Mouse (Mus musculus): ENCODE results near the gene Isy1. TPM values are rescaled to one million over a fixed set of nuclear protein-coding genes. Genes with fewer than 3 reads are reported as not detected.

Isy1 gene
- polyA plus RNA-seq, 1 experiment from 2014 or later = 68.8 TPM

DNA sequence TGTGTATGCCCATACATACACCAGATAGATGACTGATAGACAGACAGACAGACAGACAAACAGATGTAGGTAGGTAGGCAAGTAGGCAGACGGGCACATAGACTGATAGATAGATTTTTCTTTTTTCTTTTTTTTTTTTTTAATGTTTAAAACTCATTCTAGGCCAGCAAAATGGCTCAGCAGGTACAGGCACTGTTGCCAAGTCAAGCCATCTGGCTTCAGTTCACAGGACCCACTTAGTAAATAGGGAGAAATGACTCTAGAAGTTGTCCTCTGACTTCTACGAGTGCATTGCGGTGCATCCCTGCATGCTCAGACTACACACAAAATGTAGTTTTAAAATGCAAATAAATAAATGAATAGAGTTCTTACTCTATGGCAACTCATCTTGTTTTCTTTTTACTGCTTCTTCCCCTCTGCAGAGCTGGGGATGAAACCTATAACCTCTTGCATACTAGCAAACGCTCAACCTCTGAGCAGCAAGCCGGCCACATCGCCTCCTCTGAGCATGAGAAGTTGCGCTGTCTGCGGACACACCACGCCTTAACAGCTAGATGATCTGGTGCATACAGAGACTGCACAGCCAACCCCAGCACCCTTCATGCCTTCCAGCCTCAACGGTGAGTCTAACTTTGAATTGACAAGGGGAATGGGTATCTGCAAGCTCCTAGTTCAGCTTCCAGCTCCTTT lies 44.6 kb downstream of the Isy1 start:
- Histone ChIP-seq H3K9me3 (replicated peaks) (no peaks in the 10 kb centered on the region), H3K4me1 (peaks cover 19% of the 10 kb centered on the region), H3K36me3 (peaks cover 20% of the 10 kb centered on the region), H3K4me3 (no peak overlapping the region), H3K27ac (no peak overlapping the region), H3K27me3 (ENCODE audit: low read depth, poor library complexity, severe bottlenecking) (no peaks in the 10 kb centered on the region)
- DNase-seq (ENCODE audit: low spot score) = no peak
- WGBS = 94% methylated on average over 10 of the region's 10 CpGs

DNA sequence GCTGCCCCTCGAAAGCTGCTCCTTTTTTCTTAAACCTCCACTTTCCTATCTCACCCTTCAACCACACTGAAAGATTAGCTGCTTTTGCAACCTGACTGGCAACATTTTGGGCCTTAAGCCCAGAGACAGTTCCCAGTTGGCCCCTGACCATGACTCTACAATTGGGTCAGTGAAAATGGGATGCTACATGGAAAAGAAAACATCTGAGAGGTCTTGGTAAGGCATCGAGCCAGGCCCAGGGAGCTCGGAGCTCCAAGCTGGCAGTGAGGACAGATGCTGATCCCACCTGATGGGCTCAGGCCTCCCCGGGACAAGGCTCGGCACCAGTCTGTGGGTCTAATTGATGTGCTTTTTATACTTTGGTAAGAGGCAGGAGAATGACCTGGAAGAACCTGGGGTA lies 46.8 kb downstream of the Isy1 start:
- Histone ChIP-seq H3K4me3 (no peak overlapping the region), H3K4me1 (peaks cover 8% of the 10 kb centered on the region; the same call in 1 of the 2 replicates), H3K36me3 (peaks cover 20% of the 10 kb centered on the region), H3K27ac (no peak overlapping the region), H3K9me3 (replicated peaks) (no peaks in the 10 kb centered on the region), H3K27me3 (ENCODE audit: low read depth, poor library complexity, severe bottlenecking) (no peaks in the 10 kb centered on the region)
- no peak for DNase-seq (ENCODE audit: low spot score)
- WGBS = 94% methylated on average over 5 of the region's 5 CpGs

GRCm38 (mm10) chr6:87790779-87791480 lies 47.7 kb downstream of the Isy1 start:
- Histone ChIP-seq H3K9me3 (replicated peaks) (no peaks in the 10 kb centered on the region), H3K4me1 (peaks cover 8% of the 10 kb centered on the region; the same call in 1 of the 2 replicates), H3K27ac (no peak overlapping the region), H3K36me3 (peaks cover 20% of the 10 kb centered on the region), H3K27me3 (ENCODE audit: low read depth, poor library complexity, severe bottlenecking) (no peaks in the 10 kb centered on the region), H3K4me3 (no peak overlapping the region)
- DNase-seq (ENCODE audit: low spot score) = no peak
- 71% methylated on average over 7 of the region's 7 CpGs for whole genome bisulfite sequencing

DNA sequence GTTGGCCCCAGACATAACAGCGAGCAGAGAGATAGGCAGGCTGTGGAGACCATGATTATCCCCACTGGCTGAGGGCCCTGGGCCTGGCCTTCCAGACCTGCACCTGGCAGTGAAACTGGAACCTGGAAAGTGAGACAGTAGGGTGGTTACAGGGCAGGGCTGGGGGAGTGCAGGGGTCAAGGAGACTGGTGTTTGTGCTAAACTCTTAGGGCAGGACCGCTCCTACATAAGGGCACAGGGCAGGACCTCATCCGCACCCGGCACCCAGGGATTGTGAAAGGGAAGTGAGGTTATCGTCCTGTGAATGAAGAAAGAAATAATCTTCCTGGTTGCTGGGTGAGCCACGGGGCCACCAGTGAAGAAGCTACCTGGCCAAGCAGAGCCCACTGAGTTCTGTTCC lies 48.8 kb downstream of the Isy1 start:
- no peak for DNase-seq (ENCODE audit: low spot score)
- Histone ChIP-seq H3K4me3 (no peak overlapping the region), H3K4me1 (peaks cover 8% of the 10 kb centered on the region; the same call in 1 of the 2 replicates), H3K9me3 (replicated peaks) (no peaks in the 10 kb centered on the region), H3K27ac (peak overlapping the region; percentile 54; the same call in 1 of the 2 replicates), H3K36me3 (peaks cover 20% of the 10 kb centered on the region), H3K27me3 (ENCODE audit: low read depth, poor library complexity, severe bottlenecking) (no peaks in the 10 kb centered on the region)
- WGBS = 95% methylated on average over 6 of the region's 6 CpGs

GRCm38 (mm10) chr6:87788896-87789587 lies 49.6 kb downstream of the Isy1 start:
- peaks cover 17% of the 10 kb centered on the region for H3K36me3 ChIP-seq
- no peak for DNase-seq (ENCODE audit: low spot score)
- H3K4me1 ChIP-seq = peaks cover 8% of the 10 kb centered on the region; the same call in 1 of the 2 replicates
- no peaks in the 10 kb centered on the region for H3K9me3 ChIP-seq (replicated peaks)
- H3K27me3 ChIP-seq (ENCODE audit: low read depth, poor library complexity, severe bottlenecking) = no peaks in the 10 kb centered on the region
- peak overlapping the region; percentile 54; the same call in 1 of the 2 replicates for H3K27ac ChIP-seq
- 81% methylated on average over 5 of the region's 5 CpGs for WGBS
- no peak overlapping the region for H3K4me3 ChIP-seq

- 87% methylated on average over 9 of the region's 9 CpGs for WGBS
- Histone ChIP-seq H3K4me1 (peaks cover 8% of the 10 kb centered on the region; the same call in 1 of the 2 replicates), H3K9me3 (replicated peaks) (no peaks in the 10 kb centered on the region), H3K27me3 (ENCODE audit: low read depth, poor library complexity, severe bottlenecking) (no peaks in the 10 kb centered on the region), H3K36me3 (peaks cover 16% of the 10 kb centered on the region), H3K4me3 (no peak overlapping the region), H3K27ac (no peak overlapping the region)
- DNase-seq (ENCODE audit: low spot score) = no peak
Observed at GRCm38 (mm10) chr6:87788266-87788895, 50.2 kb downstream of the Isy1 start.

DNA sequence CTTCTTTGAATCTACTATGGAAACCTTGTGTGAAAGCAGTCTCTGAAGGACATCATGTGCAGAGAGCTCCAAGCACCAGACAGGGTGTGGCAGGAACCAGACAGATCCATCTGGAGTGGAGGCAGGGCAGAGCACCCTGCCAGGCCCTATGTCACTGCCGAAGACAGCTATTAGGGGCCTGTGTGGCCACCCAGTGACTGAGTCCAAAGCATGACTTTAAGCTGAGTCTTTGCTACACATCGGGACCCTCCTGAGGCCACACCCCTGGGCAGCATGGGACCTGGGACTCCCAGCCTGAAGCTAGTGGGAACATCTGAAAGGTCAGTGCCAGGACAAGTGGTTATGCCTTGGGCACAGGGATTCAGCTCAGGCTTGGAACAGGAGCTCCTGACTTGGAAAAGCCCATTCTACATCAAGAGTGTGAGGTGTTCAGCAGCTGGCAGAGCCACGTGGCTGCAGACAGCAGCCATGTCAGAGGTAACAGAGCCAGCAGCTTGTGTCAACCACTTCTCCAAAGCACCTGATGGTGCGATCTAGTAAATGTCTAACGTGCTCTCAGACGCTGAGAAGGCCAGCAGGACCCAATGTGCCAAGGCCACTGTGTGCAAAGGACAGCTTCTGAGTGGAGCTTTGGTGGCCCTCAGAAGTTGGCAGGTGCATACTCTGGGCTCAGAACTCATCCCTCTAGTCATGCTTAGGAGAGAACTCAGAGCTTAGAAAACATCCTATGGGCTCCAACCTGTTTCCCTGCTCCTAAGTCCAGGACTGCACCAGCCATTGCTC lies 51.3 kb downstream of the Isy1 start:
- H3K4me1 ChIP-seq = peaks cover 8% of the 10 kb centered on the region; the same call in 1 of the 2 replicates
- WGBS = 86% methylated on average over 6 of the region's 6 CpGs
- H3K4me3 ChIP-seq = no peak overlapping the region
- H3K36me3 ChIP-seq = peaks cover 10% of the 10 kb centered on the region
- no peaks in the 10 kb centered on the region for H3K9me3 ChIP-seq (replicated peaks)
- H3K27ac ChIP-seq = no peak overlapping the region
- H3K27me3 ChIP-seq (ENCODE audit: low read depth, poor library complexity, severe bottlenecking) = no peaks in the 10 kb centered on the region
- DNase-seq (ENCODE audit: low spot score) = no peak

- WGBS = 92% methylated on average over 5 of the region's 5 CpGs
Observed at GRCm38 (mm10) chr6:87786621-87787020, 52.0 kb downstream of the Isy1 start.

DNA sequence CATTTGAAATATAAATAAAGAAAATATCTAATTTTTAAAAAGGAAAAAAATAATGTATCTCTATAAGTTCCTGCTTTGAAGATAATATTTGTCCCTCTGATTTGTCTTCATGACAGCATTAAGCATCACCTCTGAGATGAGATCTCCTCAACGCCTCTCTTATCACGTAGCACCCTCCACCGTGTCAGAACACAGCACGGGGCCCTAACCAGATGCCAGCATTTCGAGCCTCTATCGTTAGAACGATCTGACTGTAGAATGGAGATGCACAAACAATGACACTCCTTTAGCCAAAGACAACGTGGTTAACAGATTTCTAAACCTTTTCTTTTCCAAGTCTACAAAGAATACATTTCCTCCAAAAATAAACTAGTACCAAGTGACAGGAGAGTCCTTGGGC lies 54.6 kb downstream of the Isy1 start:
- Histone ChIP-seq H3K27ac (no peak overlapping the region), H3K9me3 (replicated peaks) (no peaks in the 10 kb centered on the region), H3K36me3 (no peaks in the 10 kb centered on the region), H3K4me3 (no peak overlapping the region), H3K4me1 (0 out of 2 replicates have a peak, but pooled peaks cover 1% of the 10 kb centered on the region), H3K27me3 (ENCODE audit: low read depth, poor library complexity, severe bottlenecking) (no peaks in the 10 kb centered on the region)
- no peak for DNase-seq (ENCODE audit: low spot score)
- 71% methylated on average over 8 of the region's 8 CpGs for WGBS

More at GRCm38 (mm10) chr6:87786621-87787020, 52.0 kb downstream of the Isy1 start:
- Histone ChIP-seq H3K9me3 (replicated peaks) (no peaks in the 10 kb centered on the region), H3K4me3 (no peak overlapping the region), H3K27ac (no peak overlapping the region), H3K4me1 (peaks cover 8% of the 10 kb centered on the region; the same call in 1 of the 2 replicates), H3K36me3 (0 out of 2 replicates have a peak, but pooled peaks cover 4% of the 10 kb centered on the region), H3K27me3 (ENCODE audit: low read depth, poor library complexity, severe bottlenecking) (no peaks in the 10 kb centered on the region)
- DNase-seq (ENCODE audit: low spot score) = no peak

DNA sequence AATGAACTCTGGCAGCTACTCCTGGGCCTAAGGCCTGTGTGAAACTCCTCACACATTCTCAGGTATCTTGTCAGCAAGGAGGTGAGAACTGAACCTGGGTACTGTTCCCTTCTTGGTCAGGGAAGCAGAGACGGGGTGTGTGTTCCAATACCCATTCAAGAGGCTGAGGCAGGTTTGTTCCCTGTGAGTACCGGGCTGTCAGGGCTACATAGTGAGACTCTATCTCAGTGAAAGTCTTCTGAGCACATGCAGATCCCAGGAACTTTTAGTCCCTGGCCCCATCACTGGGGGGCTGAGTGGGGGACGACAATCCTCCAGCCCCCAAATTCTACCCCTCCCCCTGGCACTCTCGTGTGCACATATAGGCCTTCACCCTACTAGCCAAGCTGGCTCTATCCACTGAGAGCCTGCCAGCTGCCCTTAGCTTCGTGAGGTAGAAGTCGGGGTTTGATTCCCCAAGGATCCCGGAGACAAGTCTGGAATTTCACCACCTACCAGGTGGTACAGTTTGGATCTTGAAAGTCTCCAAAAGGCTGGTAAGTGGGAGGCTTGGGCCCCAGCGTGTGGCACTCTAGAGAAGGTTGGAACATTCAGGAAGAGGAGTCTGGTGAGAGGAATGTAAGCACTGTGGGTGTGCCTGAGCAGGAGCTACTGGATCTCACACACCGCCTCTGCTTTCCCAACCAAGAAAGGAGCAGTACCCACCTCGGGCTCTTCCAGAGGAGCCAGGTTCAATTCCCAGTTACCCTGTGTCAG lies 57.9 kb downstream of the Isy1 start:
- no peak overlapping the region for H3K27ac ChIP-seq
- no peak for DNase-seq (ENCODE audit: low spot score)
- H3K27me3 ChIP-seq (ENCODE audit: low read depth, poor library complexity, severe bottlenecking) = no peaks in the 10 kb centered on the region
- no peaks in the 10 kb centered on the region for H3K9me3 ChIP-seq (replicated peaks)
- WGBS = 83% methylated on average over 10 of the region's 10 CpGs
- no peaks in the 10 kb centered on the region for H3K4me1 ChIP-seq
- no peak overlapping the region for H3K4me3 ChIP-seq
- no peaks in the 10 kb centered on the region for H3K36me3 ChIP-seq
